Mouse (Mus musculus): ENCODE results near the gene Osbpl2. TPM values are rescaled to one million over a fixed set of nuclear protein-coding genes. Genes with fewer than 3 reads are reported as not detected.

Osbpl2 gene
- polyA plus RNA-seq, 1 experiment from 2014 or later, result 38.2 TPM

GRCm38 (mm10) chr2:180083063-180083462 is 36.0 kb upstream of the Osbpl2 start:
- WGBS, result 89% methylated on average over 10 of the region's 10 CpGs
- no peaks in the 10 kb centered on the region for H3K4me1 ChIP-seq (ENCODE audit: control insufficient read depth, insufficient read depth, low read length)
- ATAC-seq (ENCODE audit: insufficient number of reproducible peaks, insufficient read depth, low FRiP score, low read depth), result no peak
- no peak overlapping the region for H3K27ac ChIP-seq (ENCODE audit: low read length)
- no peak overlapping the region for H3K9ac ChIP-seq (replicated peaks; ENCODE audit: low read depth, low read length)
- H3K36me3 ChIP-seq (ENCODE audit: control insufficient read depth, insufficient read depth, low read length), result no peaks in the 10 kb centered on the region; the same call in 1 of the 2 replicates
- no peaks in the 10 kb centered on the region for H3K9me3 ChIP-seq (ENCODE audit: control insufficient read depth, low read depth, low read length)
- no peaks in the 10 kb centered on the region for H3K27me3 ChIP-seq (ENCODE audit: control insufficient read depth, insufficient read depth, low read length)
- H3K4me3 ChIP-seq (ENCODE audit: low read depth, low read length), result no peak overlapping the region
- H3K4me2 ChIP-seq (replicated peaks; ENCODE audit: low read depth, low read length), result no peak overlapping the region

- H3K4me2 ChIP-seq (replicated peaks; ENCODE audit: low read depth, low read length), result no peak overlapping the region
- H3K4me3 ChIP-seq (ENCODE audit: low read depth, low read length), result no peak overlapping the region
- no peaks in the 10 kb centered on the region for H3K9me3 ChIP-seq (ENCODE audit: control insufficient read depth, low read depth, low read length)
- no peaks in the 10 kb centered on the region for H3K4me1 ChIP-seq (ENCODE audit: control insufficient read depth, insufficient read depth, low read length)
- H3K27me3 ChIP-seq (ENCODE audit: control insufficient read depth, insufficient read depth, low read length), result no peaks in the 10 kb centered on the region
- ATAC-seq (ENCODE audit: insufficient number of reproducible peaks, insufficient read depth, low FRiP score, low read depth), result no peak
- H3K36me3 ChIP-seq (ENCODE audit: control insufficient read depth, insufficient read depth, low read length), result no peaks in the 10 kb centered on the region; the same call in 1 of the 2 replicates
- H3K27ac ChIP-seq (ENCODE audit: low read length), result no peak overlapping the region
- WGBS, result 24% methylated on average over 3 of the region's 3 CpGs
- no peak overlapping the region for H3K9ac ChIP-seq (replicated peaks; ENCODE audit: low read depth, low read length)
Measured at GRCm38 (mm10) chr2:180084565-180084964, 34.5 kb upstream of the Osbpl2 start.

DNA sequence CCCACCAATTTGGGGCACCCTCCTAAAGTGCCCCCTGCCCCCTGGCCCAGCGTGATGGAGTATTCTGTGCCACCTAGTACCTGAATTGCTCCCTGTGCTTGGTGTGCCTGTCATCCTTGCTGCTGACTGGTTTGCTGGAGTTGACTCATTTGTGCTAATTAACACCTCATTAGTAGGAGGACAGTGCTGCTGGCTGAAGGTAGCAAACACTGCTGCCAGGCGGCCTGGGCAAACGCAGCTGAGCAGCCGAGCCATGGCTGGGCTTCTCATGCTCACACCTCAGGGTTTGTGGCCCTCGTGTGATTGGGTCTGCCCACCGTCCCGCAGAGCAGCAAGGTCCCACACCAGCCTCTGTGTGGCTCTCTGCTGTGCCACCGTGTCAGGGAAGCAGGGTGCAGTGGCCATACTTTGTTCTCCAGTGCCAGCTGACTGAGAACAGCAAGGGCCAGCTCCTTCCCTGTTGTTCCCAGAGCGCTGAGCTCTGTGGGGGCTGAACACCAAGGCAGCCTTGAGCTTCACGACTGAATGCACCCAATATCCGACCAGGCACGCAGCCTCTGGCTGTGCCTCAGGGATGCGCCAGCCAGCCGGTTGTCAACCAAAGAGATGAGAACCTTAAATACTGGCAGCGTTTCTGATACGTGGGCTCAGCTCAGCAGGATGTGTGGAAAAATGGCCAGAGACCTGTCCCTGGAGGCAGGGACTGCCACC is 33.0 kb upstream of the Osbpl2 start:
- ATAC-seq (ENCODE audit: insufficient number of reproducible peaks, insufficient read depth, low FRiP score, low read depth), result no peak

DNA sequence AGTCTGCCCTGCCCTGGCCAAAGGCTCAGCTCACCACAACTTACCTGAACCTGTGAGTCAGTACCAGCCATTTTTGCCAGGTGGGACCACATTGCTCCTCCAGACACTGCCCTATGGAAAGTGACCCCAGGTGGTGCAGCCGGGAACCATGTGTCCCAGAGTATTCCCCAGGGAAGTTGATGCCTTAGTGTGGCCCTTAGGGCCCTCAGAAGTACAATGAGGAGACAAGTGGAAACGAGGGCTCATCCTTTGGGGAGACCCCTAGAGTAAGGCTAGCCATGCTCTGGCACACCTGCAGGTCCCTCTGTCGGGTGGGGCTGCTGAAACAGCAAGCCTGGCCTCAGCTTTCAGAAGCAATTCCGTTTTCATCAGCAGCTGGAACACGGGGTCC is 32.5 kb upstream of the Osbpl2 start:
- no peak for ATAC-seq (ENCODE audit: insufficient number of reproducible peaks, insufficient read depth, low FRiP score, low read depth)
- WGBS, result 89% methylated on average over 5 of the region's 5 CpGs

More for the DNA sequence above, 33.0 kb upstream of the Osbpl2 start:
- Histone ChIP-seq H3K27ac (ENCODE audit: low read length) (no peak overlapping the region), H3K36me3 (ENCODE audit: control insufficient read depth, insufficient read depth, low read length) (no peaks in the 10 kb centered on the region; the same call in 1 of the 2 replicates), H3K4me2 (replicated peaks; ENCODE audit: low read depth, low read length) (no peak overlapping the region), H3K9ac (replicated peaks; ENCODE audit: low read depth, low read length) (no peak overlapping the region), H3K9me3 (ENCODE audit: control insufficient read depth, low read depth, low read length) (no peaks in the 10 kb centered on the region), H3K4me1 (ENCODE audit: control insufficient read depth, insufficient read depth, low read length) (no peaks in the 10 kb centered on the region), H3K27me3 (ENCODE audit: control insufficient read depth, insufficient read depth, low read length) (no peaks in the 10 kb centered on the region), H3K4me3 (ENCODE audit: low read depth, low read length) (no peak overlapping the region)
- 71% methylated on average over 16 of the region's 16 CpGs for WGBS

DNA sequence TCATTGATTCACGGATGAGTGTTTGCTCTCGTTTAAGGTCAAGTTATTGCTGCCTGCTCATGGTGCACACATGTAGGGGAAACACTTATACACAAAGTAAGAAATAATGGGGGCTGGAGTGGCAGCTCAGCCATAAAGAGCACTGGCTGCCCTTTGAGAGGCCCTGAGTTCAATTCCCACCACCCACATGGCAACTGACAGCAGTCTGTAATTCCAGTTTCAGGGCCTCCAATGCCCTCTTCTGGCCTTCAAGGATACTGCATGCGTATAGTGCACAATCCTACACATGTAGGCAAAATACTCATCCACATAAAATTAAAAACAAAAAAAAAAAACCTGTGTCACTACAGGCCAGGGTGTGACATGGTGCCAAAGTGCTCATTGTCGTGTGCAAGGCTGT is 31.6 kb upstream of the Osbpl2 start:
- H3K9ac ChIP-seq (replicated peaks; ENCODE audit: low read depth, low read length), result no peak overlapping the region
- H3K4me3 ChIP-seq (ENCODE audit: low read depth, low read length), result no peak overlapping the region
- no peaks in the 10 kb centered on the region for H3K9me3 ChIP-seq (ENCODE audit: control insufficient read depth, low read depth, low read length)
- no peak for ATAC-seq (ENCODE audit: insufficient number of reproducible peaks, insufficient read depth, low FRiP score, low read depth)
- no peak overlapping the region for H3K4me2 ChIP-seq (replicated peaks; ENCODE audit: low read depth, low read length)
- no peaks in the 10 kb centered on the region; the same call in 1 of the 2 replicates for H3K36me3 ChIP-seq (ENCODE audit: control insufficient read depth, insufficient read depth, low read length)
- no peaks in the 10 kb centered on the region for H3K27me3 ChIP-seq (ENCODE audit: control insufficient read depth, insufficient read depth, low read length)
- no peaks in the 10 kb centered on the region for H3K4me1 ChIP-seq (ENCODE audit: control insufficient read depth, insufficient read depth, low read length)
- WGBS, result 86% methylated on average over 4 of the region's 4 CpGs
- no peak overlapping the region for H3K27ac ChIP-seq (ENCODE audit: low read length)

More for the DNA sequence above, 32.5 kb upstream of the Osbpl2 start:
- H3K4me2 ChIP-seq (replicated peaks; ENCODE audit: low read depth, low read length), result no peak overlapping the region
- no peaks in the 10 kb centered on the region for H3K9me3 ChIP-seq (ENCODE audit: control insufficient read depth, low read depth, low read length)
- no peak overlapping the region for H3K9ac ChIP-seq (replicated peaks; ENCODE audit: low read depth, low read length)
- no peaks in the 10 kb centered on the region; the same call in 1 of the 2 replicates for H3K36me3 ChIP-seq (ENCODE audit: control insufficient read depth, insufficient read depth, low read length)
- H3K4me3 ChIP-seq (ENCODE audit: low read depth, low read length), result no peak overlapping the region
- no peaks in the 10 kb centered on the region for H3K4me1 ChIP-seq (ENCODE audit: control insufficient read depth, insufficient read depth, low read length)
- no peaks in the 10 kb centered on the region for H3K27me3 ChIP-seq (ENCODE audit: control insufficient read depth, insufficient read depth, low read length)
- H3K27ac ChIP-seq (ENCODE audit: low read length), result no peak overlapping the region

GRCm38 (mm10) chr2:180090285-180090684 is 28.8 kb upstream of the Osbpl2 start:
- WGBS, result 59% methylated on average over 11 of the region's 11 CpGs
- no peak overlapping the region for H3K4me3 ChIP-seq (ENCODE audit: low read depth, low read length)
- no peak; the same call in 1 of the 2 replicates for ATAC-seq (ENCODE audit: insufficient number of reproducible peaks, insufficient read depth, low FRiP score, low read depth)

DNA sequence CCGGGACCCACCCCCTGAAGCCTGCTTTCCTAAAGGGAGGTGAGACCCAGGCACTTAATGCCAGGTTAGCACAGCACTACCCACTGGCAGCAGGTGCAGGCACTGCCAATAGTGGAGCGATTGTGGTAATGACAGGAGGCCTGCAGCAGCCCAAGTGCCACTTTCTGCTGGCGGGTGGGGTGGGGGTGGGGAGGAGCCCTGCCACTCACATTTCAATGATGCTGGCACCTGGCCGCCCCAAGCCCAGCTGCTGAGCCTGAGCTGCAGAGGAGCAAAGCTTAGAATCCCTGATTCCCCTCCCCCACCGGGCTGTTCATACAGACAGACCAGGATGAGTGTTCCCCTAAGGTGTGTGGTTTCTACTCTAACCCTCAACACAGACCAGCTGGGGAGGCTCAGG is 23.4 kb upstream of the Osbpl2 start:
- 37% methylated on average over 5 of the region's 5 CpGs for WGBS
- no peaks in the 10 kb centered on the region for H3K36me3 ChIP-seq (ENCODE audit: control insufficient read depth, insufficient read depth, low read length)
- H3K4me3 ChIP-seq (ENCODE audit: low read depth, low read length), result no peak overlapping the region
- no peak overlapping the region for H3K9ac ChIP-seq (replicated peaks; ENCODE audit: low read depth, low read length)
- 0 out of 2 replicates have a peak, but pooled peaks cover 4% of the 10 kb centered on the region for H3K27me3 ChIP-seq (ENCODE audit: control insufficient read depth, insufficient read depth, low read length)
- no peaks in the 10 kb centered on the region for H3K9me3 ChIP-seq (ENCODE audit: control insufficient read depth, low read depth, low read length)
- no peak for ATAC-seq (ENCODE audit: insufficient number of reproducible peaks, insufficient read depth, low FRiP score, low read depth)
- H3K27ac ChIP-seq (ENCODE audit: low read length), result no peak overlapping the region
- no peaks in the 10 kb centered on the region for H3K4me1 ChIP-seq (ENCODE audit: control insufficient read depth, insufficient read depth, low read length)
- no peak overlapping the region for H3K4me2 ChIP-seq (replicated peaks; ENCODE audit: low read depth, low read length)

More at GRCm38 (mm10) chr2:180090285-180090684, 28.8 kb upstream of the Osbpl2 start:
- Histone ChIP-seq H3K27me3 (ENCODE audit: control insufficient read depth, insufficient read depth, low read length) (no peaks in the 10 kb centered on the region), H3K36me3 (ENCODE audit: control insufficient read depth, insufficient read depth, low read length) (no peaks in the 10 kb centered on the region), H3K9me3 (ENCODE audit: control insufficient read depth, low read depth, low read length) (no peaks in the 10 kb centered on the region), H3K9ac (replicated peaks; ENCODE audit: low read depth, low read length) (no peak overlapping the region), H3K27ac (ENCODE audit: low read length) (no peak overlapping the region), H3K4me1 (ENCODE audit: control insufficient read depth, insufficient read depth, low read length) (no peaks in the 10 kb centered on the region), H3K4me2 (replicated peaks; ENCODE audit: low read depth, low read length) (no peak overlapping the region)

DNA sequence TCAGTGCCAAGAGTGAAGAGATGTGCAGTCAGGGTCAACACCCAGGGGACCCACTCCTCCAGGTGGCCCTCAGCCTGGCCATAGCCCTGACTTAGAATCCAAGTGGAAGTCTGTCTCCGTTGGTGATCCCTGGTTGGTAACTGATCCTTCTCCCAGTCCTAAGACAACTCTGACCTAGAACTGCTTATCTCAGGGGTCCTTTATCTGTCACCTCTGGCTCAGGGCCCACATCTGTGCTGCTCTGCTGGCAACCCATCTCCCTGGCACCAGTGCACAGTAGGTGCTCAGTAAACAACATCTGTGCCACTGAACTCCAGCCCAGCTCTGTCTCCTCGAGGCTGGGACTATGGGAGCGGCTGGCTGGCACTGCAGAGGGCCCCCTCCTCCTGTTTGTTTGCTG is 21.5 kb upstream of the Osbpl2 start:
- peaks cover 22% of the 10 kb centered on the region for H3K27me3 ChIP-seq (ENCODE audit: control insufficient read depth, insufficient read depth, low read length)

More for the DNA sequence above, 21.5 kb upstream of the Osbpl2 start:
- no peak overlapping the region for H3K9ac ChIP-seq (replicated peaks; ENCODE audit: low read depth, low read length)
- WGBS, result 48% methylated on average over 3 of the region's 3 CpGs
- H3K4me2 ChIP-seq (replicated peaks; ENCODE audit: low read depth, low read length), result no peak overlapping the region
- H3K27ac ChIP-seq (ENCODE audit: low read length), result no peak overlapping the region
- H3K9me3 ChIP-seq (ENCODE audit: control insufficient read depth, low read depth, low read length), result no peaks in the 10 kb centered on the region
- no peaks in the 10 kb centered on the region for H3K36me3 ChIP-seq (ENCODE audit: control insufficient read depth, insufficient read depth, low read length)
- no peak for ATAC-seq (ENCODE audit: insufficient number of reproducible peaks, insufficient read depth, low FRiP score, low read depth)
- H3K4me3 ChIP-seq (ENCODE audit: low read depth, low read length), result no peak overlapping the region
- H3K4me1 ChIP-seq (ENCODE audit: control insufficient read depth, insufficient read depth, low read length), result no peaks in the 10 kb centered on the region

Measured in stomach, embryonic 14.5 days (tissue).